Mouse (Mus musculus) ES-Bruce4 (cell line): Measurements from ENCODE around the gene Atp6v1f.

Experiments
- CTCF ChIP-seq: IDR thresholded peaks from one replicate; pipeline ENCODE4 v1.8.1; 2011; ENCODE audit warnings: low read depth, low read length
- EP300 ChIP-seq: IDR thresholded peaks from 2 replicates; pipeline ENCODE4 v1.6.1; 2011; ENCODE audit warnings: low read depth, low read length; ENCODE audit not compliant: insufficient read depth

DNA sequence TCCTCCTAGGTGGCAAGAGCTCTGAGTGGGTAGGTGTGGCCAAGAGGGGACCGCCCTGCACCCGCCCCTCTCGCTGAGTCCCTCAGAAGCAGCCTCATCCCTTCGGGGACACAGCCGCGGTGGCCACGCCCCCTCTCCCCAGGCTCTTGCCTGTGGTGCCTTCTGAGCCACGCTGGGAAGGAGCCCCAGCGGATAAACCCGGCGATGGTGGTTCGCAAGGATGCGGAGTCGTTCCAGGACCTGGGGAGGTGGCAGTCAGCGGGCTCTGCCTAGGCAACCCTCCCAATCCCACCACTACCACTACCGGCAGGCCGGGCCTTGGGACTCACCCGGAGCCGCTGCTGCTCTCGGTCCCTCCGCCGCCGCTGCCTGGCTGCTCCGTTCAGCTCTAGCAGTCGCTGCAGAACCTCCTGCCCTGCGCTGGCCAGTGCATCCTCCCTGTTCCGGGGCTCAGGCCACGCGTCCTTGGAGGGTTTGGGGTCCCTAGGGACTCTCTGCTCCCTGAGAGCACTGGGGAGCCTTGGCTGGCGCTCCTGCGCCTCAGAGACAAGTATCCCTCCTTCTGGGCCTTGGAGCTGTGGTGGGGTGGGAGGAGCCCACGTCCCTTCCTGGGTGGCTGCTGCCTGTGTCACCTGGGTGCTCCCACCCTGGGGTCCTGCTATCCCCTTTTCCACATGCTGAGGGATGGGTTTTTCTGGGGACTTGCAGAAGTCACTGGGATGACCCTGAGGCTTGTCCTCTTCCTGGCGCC lies 6.6 kb downstream of the Atp6v1f start:
- TF ChIP-seq CTCF (no peak), EP300 (no peak)
